Mouse (Mus musculus) ovary, postnatal 36 days (tissue): ENCODE measurements around the gene Tab1.
"Not testable (repeated sequence)": the region's sequence is repeated elsewhere in the genome, so short reads cannot be mapped to it uniquely, and the experiment has no call there.

Experiments
- DNase-seq: peaks from one replicate; pipeline ENCODE4 v3.0.0; 2022; ENCODE audit warnings: low spot score, mixed read lengths

The Tab1 gene

GRCm38 (mm10) chr15:80105490-80106410 is 27.2 kb upstream of the Tab1 start:
- DNase-seq = no peak

- DNase-seq = no peak
These were observed 25.8 kb upstream of the Tab1 start for GRCm38 (mm10) chr15:80107143-80107542.

- DNase-seq = no peak
These were observed 25.4 kb upstream of the Tab1 start for GRCm38 (mm10) chr15:80107575-80107974.

GRCm38 (mm10) chr15:80111436-80111835 is 21.5 kb upstream of the Tab1 start:
- DNase-seq = no peak

GRCm38 (mm10) chr15:80112499-80112898 is 20.4 kb upstream of the Tab1 start:
- DNase-seq = no peak

GRCm38 (mm10) chr15:80114414-80114813 is 18.5 kb upstream of the Tab1 start:
- DNase-seq = no peak

- DNase-seq = no peak
These were observed 17.7 kb upstream of the Tab1 start for GRCm38 (mm10) chr15:80115256-80115655.

- no peak for DNase-seq
These were observed 16.8 kb upstream of the Tab1 start for GRCm38 (mm10) chr15:80115866-80116794.

GRCm38 (mm10) chr15:80117154-80117553 is 15.8 kb upstream of the Tab1 start:
- DNase-seq = no peak

GRCm38 (mm10) chr15:80119076-80119475 is 13.9 kb upstream of the Tab1 start:
- no peak for DNase-seq

- no peak for DNase-seq
These were observed 11.1 kb upstream of the Tab1 start for GRCm38 (mm10) chr15:80121721-80122325.

GRCm38 (mm10) chr15:80122431-80122830 is 10.5 kb upstream of the Tab1 start:
- not testable (repeated sequence) for DNase-seq

- DNase-seq = no peak
These were observed 8.3 kb upstream of the Tab1 start for GRCm38 (mm10) chr15:80124651-80125050.

- no peak for DNase-seq
These were observed 5.7 kb upstream of the Tab1 start for GRCm38 (mm10) chr15:80127191-80127590.

GRCm38 (mm10) chr15:80129982-80130381 is 2.9 kb upstream of the Tab1 start:
- no peak for DNase-seq

- no peak for DNase-seq
These were observed 2.2 kb upstream of the Tab1 start for GRCm38 (mm10) chr15:80130689-80131088.

GRCm38 (mm10) chr15:80131421-80131820 is 1.5 kb upstream of the Tab1 start:
- DNase-seq = no peak

- DNase-seq = no peak
These were observed 475 bp upstream of the Tab1 start for GRCm38 (mm10) chr15:80132452-80132851.

- peak; percentile 26 for DNase-seq
These were observed 939 bp downstream of the Tab1 start for GRCm38 (mm10) chr15:80133682-80134449.

- DNase-seq = peak; percentile 54
These were observed 1.5 kb downstream of the Tab1 start for GRCm38 (mm10) chr15:80134450-80134847.

GRCm38 (mm10) chr15:80135499-80135898 is 2.6 kb downstream of the Tab1 start:
- DNase-seq = no peak
